Mouse (Mus musculus) kidney, postnatal 0 days (tissue): ENCODE data around the gene Ywhaq. TPM values are rescaled to one million over a fixed set of nuclear protein-coding genes. Genes with fewer than 3 reads are reported as not detected.

Source experiments
- ATAC-seq: fragments of 200-750 bp; cut with Nextera tagmentation; replicated peaks from 2 replicates; pipeline ENCODE4 v1.8.0; 2017; ENCODE audit warnings: low read depth, moderate number of reproducible peaks, moderate TSS enrichment, moderate library complexity; ENCODE audit not compliant: low FRiP score
- DNase-seq: peaks from one replicate; pipeline ENCODE4 v3.0.0-alpha.2; 2016; ENCODE audit warnings: low spot score
- H3K27ac ChIP-seq: fragments of 300-500 bp; sonication (generic); 2 replicates; pipeline ENCODE4 v1.5.1; 2014; ENCODE audit warnings: mild to moderate bottlenecking
- H3K27me3 ChIP-seq: fragments of 300-500 bp; sonication (generic); 2 replicates; pipeline ENCODE4 v1.6.1; 2014; ENCODE audit warnings: low read length, mixed read lengths; ENCODE audit not compliant: insufficient read depth
- H3K36me3 ChIP-seq: fragments of 300-500 bp; sonication (generic); 2 replicates; pipeline ENCODE4 v1.6.1; 2014; ENCODE audit warnings: low read length, mixed read lengths; ENCODE audit not compliant: insufficient read depth
- H3K4me1 ChIP-seq: fragments of 300-500 bp; sonication (generic); replicated peaks from 2 replicates; pipeline ENCODE4 v1.6.1; 2014; ENCODE audit warnings: antibody characterized with exemption, low read length, mixed read lengths; ENCODE audit not compliant: insufficient read depth
- H3K4me2 ChIP-seq: fragments of 300-500 bp; sonication (generic); 2 replicates; pipeline ENCODE4 v1.6.1; 2014; ENCODE audit warnings: mild to moderate bottlenecking, low read length, moderate library complexity, mixed read lengths
- H3K4me3 ChIP-seq: fragments of 300-500 bp; sonication (generic); replicated peaks from 2 replicates; pipeline ENCODE4 v1.5.1; 2014; ENCODE audit warnings: low read depth, low read length
- H3K9ac ChIP-seq: fragments of 300-500 bp; sonication (generic); 2 replicates; pipeline ENCODE4 v1.6.1; 2014; ENCODE audit warnings: low read depth, low read length
- H3K9me3 ChIP-seq: fragments of 300-500 bp; sonication (generic); replicated peaks from 2 replicates; pipeline ENCODE4 v1.6.1; 2016; ENCODE audit warnings: low read length, inconsistent platforms, mixed read lengths
- CTCF ChIP-seq: IDR thresholded peaks from 2 replicates; pipeline ENCODE4 v1.5.1; 2016; ENCODE audit warnings: antibody characterized with exemption, low read depth, mild to moderate bottlenecking, moderate library complexity
- WGBS: fragments of 180-500 bp; shearing (Covaris S2); extraction: QIAGEN DNeasy Blood & Tissue Kit; methylation state at CpG from one replicate; pipeline ENCODE4 v1.1.7; 2014; 5-methylcytosine and 5-hydroxymethylcytosine counted together
- polyA plus RNA-seq: library from polyadenylated mRNA; unstranded; fragments of >200 nt; fragmentation: Nextera tagmentation; extraction: Ambion mirVana; gene quantifications from 2 replicates; pipeline ENCODE4 v1.2.1, GENCODE M21; 2015

Gene Ywhaq
- polyA plus RNA-seq, 1 experiment from 2014 or later: 621 TPM

DNA sequence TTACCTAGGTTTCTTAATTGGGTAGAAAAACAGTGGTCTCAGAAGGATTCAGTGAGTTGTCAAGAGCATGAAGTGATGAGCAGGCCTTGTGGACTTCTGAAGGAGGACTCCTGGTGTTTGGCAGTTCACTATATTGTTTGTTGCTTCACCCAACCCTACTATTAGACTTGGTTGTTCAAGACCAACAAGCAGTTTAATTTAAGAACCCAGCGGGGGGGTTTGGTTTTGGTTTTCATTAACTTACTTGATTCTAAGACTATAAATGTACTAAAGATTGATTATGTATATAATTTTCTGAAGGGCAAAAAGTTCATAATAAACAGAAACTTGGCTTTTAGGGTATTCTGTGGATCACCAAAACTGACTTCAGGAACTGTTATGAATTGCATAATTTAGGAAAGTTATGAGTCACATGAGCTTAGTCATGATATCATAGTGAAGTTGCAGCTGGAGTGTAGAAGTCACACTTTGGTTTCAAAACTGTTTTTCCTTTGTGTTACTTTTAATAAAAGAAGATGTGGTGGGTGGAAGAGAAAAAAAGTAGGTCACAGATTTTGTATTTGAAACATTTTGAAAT, 47.3 kb downstream of the Ywhaq start:
- ATAC-seq: no peak
- Histone ChIP-seq H3K4me1 (no peaks in the 10 kb centered on the region), H3K9ac (no peak overlapping the region), H3K4me2 (no peak overlapping the region), H3K9me3 (no peaks in the 10 kb centered on the region), H3K27me3 (no peaks in the 10 kb centered on the region), H3K4me3 (no peak overlapping the region), H3K36me3 (no peaks in the 10 kb centered on the region), H3K27ac (no peak overlapping the region)
- DNase-seq: no peak
- WGBS: 98% methylated on average over 1 of the region's 1 CpGs
- no peak for TF ChIP-seq CTCF

DNA sequence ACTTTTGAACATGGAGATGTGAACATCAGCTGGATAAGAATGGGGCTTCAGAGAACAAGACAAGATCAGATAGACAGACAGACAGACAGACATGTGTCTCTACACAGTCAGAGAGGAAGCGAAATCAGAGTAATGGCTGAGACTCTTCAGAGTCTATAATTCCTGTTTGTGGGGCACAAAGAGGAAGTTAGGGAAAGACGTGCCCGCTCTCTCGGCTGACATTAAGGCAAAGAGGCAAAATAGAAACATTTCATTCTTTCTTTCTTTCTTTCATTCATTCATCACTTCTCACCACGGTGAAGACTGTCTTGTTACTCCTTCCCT, 48.4 kb downstream of the Ywhaq start:
- DNase-seq (no peak), ATAC-seq (no peak)
- 95% methylated on average over 5 of the region's 5 CpGs for WGBS
- Histone ChIP-seq H3K36me3 (no peaks in the 10 kb centered on the region), H3K4me2 (no peak overlapping the region), H3K27ac (no peak overlapping the region), H3K4me3 (no peak overlapping the region), H3K9me3 (no peaks in the 10 kb centered on the region), H3K27me3 (no peaks in the 10 kb centered on the region), H3K9ac (no peak overlapping the region), H3K4me1 (no peaks in the 10 kb centered on the region)
- TF ChIP-seq CTCF: no peak

DNA sequence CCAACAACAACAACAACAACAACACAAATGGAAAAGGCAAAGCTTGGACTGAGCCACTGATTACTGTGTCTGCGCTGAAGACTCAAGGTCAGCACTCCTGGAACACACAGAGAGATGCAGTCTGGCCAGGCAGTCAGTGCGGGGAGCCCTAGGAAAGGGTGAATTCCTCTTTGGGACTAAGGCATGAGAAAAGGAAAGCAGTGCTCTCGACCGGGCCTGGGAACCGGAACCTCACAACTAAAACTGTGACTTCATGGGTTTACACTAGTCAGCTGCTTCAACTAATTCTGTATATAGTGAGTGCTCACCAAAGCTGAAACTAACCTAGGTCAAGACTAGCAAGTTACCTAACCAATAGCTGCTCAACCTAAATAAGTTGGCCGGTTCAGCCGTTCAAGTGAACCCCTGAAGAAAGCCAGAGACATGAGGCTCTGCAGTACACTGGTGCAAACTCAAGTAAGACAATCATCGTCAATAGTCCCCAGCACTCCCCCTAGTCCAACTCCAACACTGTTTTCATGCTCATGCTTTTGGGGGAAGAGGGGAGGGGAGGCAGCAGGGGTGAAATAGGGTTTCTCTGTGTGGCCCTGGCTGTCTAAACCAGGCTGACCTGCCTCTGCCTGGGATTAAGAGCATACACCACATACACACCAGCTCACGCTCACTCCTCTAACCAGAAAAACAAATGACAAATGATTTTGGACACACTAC, 48.9 kb downstream of the Ywhaq start:
- 92% methylated on average over 9 of the region's 9 CpGs for WGBS
- Histone ChIP-seq H3K4me3 (no peak overlapping the region), H3K27ac (no peak overlapping the region), H3K4me2 (no peak overlapping the region), H3K36me3 (no peaks in the 10 kb centered on the region), H3K9me3 (no peaks in the 10 kb centered on the region), H3K4me1 (no peaks in the 10 kb centered on the region), H3K27me3 (no peaks in the 10 kb centered on the region), H3K9ac (no peak overlapping the region)
- ATAC-seq (no peak), DNase-seq (no peak)
- TF ChIP-seq CTCF: no peak

DNA sequence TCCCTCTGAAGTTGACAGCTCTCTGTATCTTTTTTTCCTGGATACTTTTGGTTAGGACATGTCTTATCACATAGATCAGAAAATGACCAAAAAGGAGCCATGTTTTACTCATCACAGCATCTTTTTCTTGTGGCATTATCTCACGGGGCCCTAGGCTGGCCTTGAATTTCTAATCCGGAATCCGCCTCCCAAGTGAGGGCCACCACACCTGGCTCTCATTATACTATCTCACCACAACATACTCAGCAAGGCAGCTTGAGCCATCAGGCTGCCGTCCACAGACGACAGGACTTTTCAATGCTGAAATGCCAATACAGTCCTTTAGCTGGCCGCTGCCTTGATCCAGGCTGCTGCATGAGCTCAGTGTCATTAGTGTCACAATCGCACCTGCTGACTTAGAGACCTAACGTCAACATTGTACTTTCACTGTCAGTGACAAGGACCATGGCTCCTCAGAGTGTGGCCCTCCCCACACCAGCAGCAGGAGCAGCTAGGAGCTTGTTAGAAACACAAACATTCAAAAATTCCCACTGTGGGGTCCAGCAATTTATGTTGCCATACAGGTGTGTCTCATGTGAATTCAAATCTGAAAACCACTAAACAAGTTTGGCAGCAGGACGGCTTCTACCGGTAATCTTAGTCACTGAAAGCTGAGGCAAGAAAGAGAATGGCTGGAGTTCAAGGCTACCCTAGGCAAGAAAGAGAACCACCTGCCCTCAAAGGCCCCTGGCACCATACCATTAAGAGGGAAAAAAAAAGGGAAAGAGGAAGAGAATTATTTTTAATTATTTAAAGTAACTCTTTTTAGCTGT, 52.6 kb downstream of the Ywhaq start:
- H3K9ac ChIP-seq: no peak overlapping the region
- 86% methylated on average over 10 of the region's 10 CpGs for WGBS
- no peak overlapping the region for H3K4me3 ChIP-seq
- no peak overlapping the region for H3K27ac ChIP-seq
- H3K4me1 ChIP-seq: no peaks in the 10 kb centered on the region
- TF ChIP-seq CTCF: no peak
- ATAC-seq: no peak
- H3K36me3 ChIP-seq: no peaks in the 10 kb centered on the region
- no peaks in the 10 kb centered on the region for H3K27me3 ChIP-seq
- H3K9me3 ChIP-seq: no peaks in the 10 kb centered on the region
- H3K4me2 ChIP-seq: no peak overlapping the region
- no peak for DNase-seq

DNA sequence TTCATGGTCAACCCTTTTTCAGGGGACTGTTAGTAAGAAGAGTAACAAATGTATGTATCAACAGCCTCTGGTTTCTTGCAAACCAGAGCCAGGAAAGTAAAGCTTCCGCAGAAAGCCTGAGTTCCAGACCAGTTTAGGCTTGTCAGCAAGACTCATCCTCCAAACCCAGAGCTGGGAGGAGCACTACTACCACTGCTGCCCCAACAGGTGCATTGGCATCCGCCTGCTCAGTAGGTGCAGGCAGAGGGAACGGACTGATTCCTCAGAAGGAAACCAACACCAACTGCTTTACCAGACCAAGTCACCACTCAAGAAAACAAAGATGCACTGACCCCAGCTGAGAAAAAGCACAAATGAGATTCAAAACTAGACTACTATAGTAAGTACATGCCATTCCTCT, 54.2 kb downstream of the Ywhaq start:
- no peak overlapping the region for H3K9ac ChIP-seq
- no peaks in the 10 kb centered on the region for H3K9me3 ChIP-seq
- TF ChIP-seq CTCF: no peak
- no peak overlapping the region for H3K4me3 ChIP-seq
- WGBS: 89% methylated on average over 3 of the region's 3 CpGs
- H3K27me3 ChIP-seq: no peaks in the 10 kb centered on the region
- DNase-seq (no peak), ATAC-seq (no peak)
- H3K36me3 ChIP-seq: no peaks in the 10 kb centered on the region
- H3K4me2 ChIP-seq: no peak overlapping the region
- no peak overlapping the region for H3K27ac ChIP-seq
- no peaks in the 10 kb centered on the region for H3K4me1 ChIP-seq

DNA sequence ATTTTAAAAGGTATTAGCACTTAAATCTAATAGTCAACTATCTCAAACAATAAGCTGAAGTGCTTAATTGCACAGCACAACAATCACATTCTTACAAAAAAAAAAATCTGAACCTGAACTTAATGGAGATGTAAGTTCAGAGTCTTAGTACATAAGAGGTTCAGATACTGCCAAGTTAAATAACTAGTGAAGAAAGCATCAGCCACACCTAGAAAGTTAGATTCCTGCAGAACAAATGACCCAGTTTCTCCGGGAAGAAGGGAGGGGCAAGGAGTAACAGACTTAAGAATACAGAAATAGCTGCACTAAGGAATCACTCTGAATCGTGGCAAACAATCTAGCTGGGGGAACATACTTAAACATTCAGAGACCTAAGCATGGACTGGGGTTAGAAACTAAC, 54.8 kb downstream of the Ywhaq start:
- 74% methylated on average over 2 of the region's 2 CpGs for WGBS
- TF ChIP-seq CTCF: no peak
- H3K27me3 ChIP-seq: no peaks in the 10 kb centered on the region
- no peaks in the 10 kb centered on the region for H3K36me3 ChIP-seq
- no peak overlapping the region for H3K4me3 ChIP-seq
- H3K9ac ChIP-seq: no peak overlapping the region
- no peak for DNase-seq
- no peak for ATAC-seq
- H3K4me2 ChIP-seq: no peak overlapping the region
- no peaks in the 10 kb centered on the region for H3K9me3 ChIP-seq
- no peaks in the 10 kb centered on the region for H3K4me1 ChIP-seq
- no peak overlapping the region for H3K27ac ChIP-seq
